In genomic region chr10:120694472-120694871, GRCm38 (mm10) we compare ENCODE assay signal across 8 mouse cellular contexts.
A peak's percentile ranks its signal among the peaks of the same experiment; 100 is the strongest.
DNase-seq lines count a peak whose midpoint lies in the region; ATAC-seq and TF ChIP-seq lines count a peak whose summit lies in the region.

No protein-coding gene starts in this region.

- no peaks in the 10 kb centered on the region; the same call in 1 of the 2 replicates for H3K27me3 ChIP-seq in lung, embryonic 16.5 days (ENCODE audit: control insufficient read depth, insufficient read depth, low read depth, low read length)
- H3K27me3 ChIP-seq in intestine, postnatal 0 days (replicated peaks; ENCODE audit: control insufficient read depth, insufficient read depth, low read length): no peaks in the 10 kb centered on the region
- H3K27me3 ChIP-seq in neural tube, embryonic 15.5 days (replicated peaks): peaks cover 18% of the 10 kb centered on the region

- WGBS in lung, embryonic 16.5 days: 12% methylated on average over 18 of the region's 18 CpGs
- 17% methylated on average over 18 of the region's 18 CpGs for WGBS in intestine, postnatal 0 days
- WGBS in neural tube, embryonic 15.5 days: 18% methylated on average over 18 of the region's 18 CpGs

- H3K9me3 ChIP-seq in lung, embryonic 16.5 days (ENCODE audit: control insufficient read depth, low read length): no peaks in the 10 kb centered on the region
- H3K9me3 ChIP-seq in intestine, postnatal 0 days (ENCODE audit: control insufficient read depth): no peaks in the 10 kb centered on the region
- no peaks in the 10 kb centered on the region for H3K9me3 ChIP-seq in neural tube, embryonic 15.5 days (replicated peaks)

- peak overlapping the region; percentile 24; the same call in 1 of the 2 replicates for H3K9ac ChIP-seq in lung, embryonic 16.5 days (ENCODE audit: low read length)
- no peak overlapping the region for H3K9ac ChIP-seq in intestine, postnatal 0 days (ENCODE audit: low read depth, low read length)
- no peak overlapping the region for H3K9ac ChIP-seq in neural tube, embryonic 15.5 days (replicated peaks)

- peaks cover 14% of the 10 kb centered on the region for H3K4me1 ChIP-seq in lung, embryonic 16.5 days (replicated peaks; ENCODE audit: control insufficient read depth, insufficient read depth, low read length)
- H3K4me1 ChIP-seq in intestine, postnatal 0 days (replicated peaks; ENCODE audit: control insufficient read depth, insufficient read depth, low read length): no peaks in the 10 kb centered on the region
- H3K4me1 ChIP-seq in neural tube, embryonic 15.5 days: 0 out of 2 replicates have a peak, but pooled peaks cover 6% of the 10 kb centered on the region

- H3K27ac ChIP-seq in lung, embryonic 16.5 days (ENCODE audit: low read length): no peak overlapping the region
- H3K27ac ChIP-seq in intestine, postnatal 0 days (ENCODE audit: low read depth, low read length): no peak overlapping the region
- no peak overlapping the region for H3K27ac ChIP-seq in neural tube, embryonic 15.5 days (replicated peaks)

- TF ChIP-seq CTCF in intestine, postnatal 0 days (IDR thresholded peaks at IDR 0.05; ENCODE audit: low read depth): no peak

- H3K4me2 ChIP-seq in lung, embryonic 16.5 days (ENCODE audit: low read depth, low read length): peak overlapping the region; percentile 50
- H3K4me2 ChIP-seq in intestine, postnatal 0 days (replicated peaks; ENCODE audit: low read depth): peak overlapping the region; percentile 47
- H3K4me2 ChIP-seq in neural tube, embryonic 15.5 days: peak overlapping the region; percentile 25

- H3K4me3 ChIP-seq in lung, embryonic 16.5 days (ENCODE audit: low read length): peak overlapping the region; percentile 29
- 0 out of 2 replicates have a peak overlapping the region, but pooled peaks have one; percentile 17 for H3K4me3 ChIP-seq in intestine, postnatal 0 days (ENCODE audit: low read depth, low read length)
- no peak overlapping the region for H3K4me3 ChIP-seq in neural tube, embryonic 15.5 days (replicated peaks)

- DNase-seq in adrenal gland, postnatal 10 days: peak; percentile 29
- DNase-seq in adrenal gland, adult 8-10 months: no peak
- no peak for DNase-seq in lung, postnatal 36 days
- no peak for DNase-seq in layer of hippocampus, adult 11-12 months (ENCODE audit: low spot score)

- no peaks in the 10 kb centered on the region for H3K36me3 ChIP-seq in lung, embryonic 16.5 days (ENCODE audit: control insufficient read depth, insufficient read depth, low read length)
- no peaks in the 10 kb centered on the region for H3K36me3 ChIP-seq in intestine, postnatal 0 days (ENCODE audit: control insufficient read depth, insufficient read depth)
- no peaks in the 10 kb centered on the region for H3K36me3 ChIP-seq in neural tube, embryonic 15.5 days

- ATAC-seq in lung, embryonic 16.5 days (ENCODE audit: low read depth): no peak
- ATAC-seq in intestine, postnatal 0 days: no peak
- ATAC-seq in neural tube, embryonic 15.5 days (ENCODE audit: low FRiP score): no peak
- ATAC-seq in megakaryocyte-erythroid progenitor cell, adult 5-6 weeks (replicated peaks; ENCODE audit: low FRiP score, low TSS enrichment, poor library complexity, severe bottlenecking): no peak
